Mouse (Mus musculus) lung, postnatal 10 days (tissue): Measurements from ENCODE around the gene Tubb2a.

Source experiments
- DNase-seq: peaks from one replicate; pipeline ENCODE4 v3.0.0; 2021

Gene Tubb2a

DNA sequence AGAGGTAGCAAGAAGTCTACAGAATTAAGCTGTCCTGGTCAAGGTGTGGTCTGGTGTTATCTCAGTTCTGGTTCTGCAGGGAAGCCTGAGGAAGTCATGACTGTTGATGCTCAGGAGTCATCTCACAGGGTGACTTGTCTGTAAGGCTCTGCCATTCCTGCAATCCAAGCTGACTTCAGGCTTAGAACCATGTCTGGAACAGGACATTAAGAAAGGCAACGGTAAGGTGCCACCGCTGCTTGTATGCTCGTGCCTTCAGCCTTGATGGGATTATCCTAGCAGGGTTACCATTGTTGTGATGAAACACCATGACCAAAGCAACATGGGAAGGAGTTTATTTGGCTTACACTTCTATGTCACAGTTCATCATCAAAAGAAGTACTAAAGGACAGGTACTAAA is 30.3 kb downstream of the Tubb2a start:
- no peak for DNase-seq

DNA sequence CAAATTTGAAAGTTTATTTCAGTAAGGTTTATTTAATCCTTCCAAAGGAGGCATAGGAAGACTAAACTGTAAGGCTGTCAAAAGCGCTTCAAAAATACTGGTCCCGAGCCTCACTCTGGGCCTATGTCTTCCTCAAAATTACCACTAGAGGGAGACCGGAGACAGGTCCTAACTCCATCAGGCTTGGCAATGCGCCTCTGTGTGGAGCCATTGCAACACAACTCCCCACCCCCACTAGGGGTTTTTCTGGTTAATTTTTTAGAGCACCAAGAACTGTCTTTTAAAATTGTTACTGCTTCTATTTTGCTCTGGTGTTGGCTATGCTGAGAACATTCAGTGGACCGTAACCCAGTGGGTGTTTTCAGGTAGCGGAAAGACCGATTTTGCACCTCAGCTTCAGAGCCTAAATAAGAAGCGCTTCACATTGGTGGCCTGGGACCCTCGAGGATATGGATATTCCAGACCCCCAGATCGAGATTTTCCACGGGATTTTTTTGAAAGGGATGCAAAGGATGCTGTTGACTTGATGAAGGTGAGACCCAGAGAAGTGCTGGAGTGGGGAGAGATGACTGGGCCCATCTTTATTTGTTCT is 31.3 kb downstream of the Tubb2a start:
- peak; percentile 92 for DNase-seq

DNA sequence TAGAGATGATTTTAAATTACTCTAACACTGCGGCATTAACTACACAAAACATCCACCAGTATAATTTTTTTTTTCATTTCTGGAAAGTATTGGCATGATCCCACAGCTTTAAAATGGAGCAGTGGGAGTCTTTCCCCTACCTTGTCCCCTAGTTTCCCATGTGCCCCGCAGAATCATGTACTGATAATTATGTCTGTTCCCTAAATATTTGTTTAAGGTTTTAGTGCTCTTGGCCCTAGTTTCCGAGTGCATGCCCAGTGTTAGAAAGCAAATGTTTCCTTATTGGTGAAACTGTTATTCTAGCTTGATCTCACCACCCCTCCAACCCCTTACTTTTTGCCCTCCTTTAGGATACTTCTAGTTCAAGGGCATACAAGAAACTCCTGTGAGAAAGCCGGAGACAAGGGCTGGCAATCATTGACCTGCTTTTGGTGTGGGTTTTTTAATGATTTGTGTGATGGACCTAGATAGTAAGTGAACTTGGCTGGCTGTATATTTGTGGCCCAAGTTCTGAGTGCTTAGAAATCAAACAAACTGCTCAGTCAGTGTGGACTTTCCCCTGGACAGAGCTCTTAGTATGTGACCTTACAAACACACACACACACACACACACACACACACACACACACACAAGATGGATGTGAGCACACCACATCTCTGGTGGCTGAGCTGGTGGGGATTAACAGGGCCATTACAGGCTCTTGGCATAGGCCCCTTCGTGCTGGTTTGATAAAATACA is 32.1 kb downstream of the Tubb2a start:
- no peak for DNase-seq

DNA sequence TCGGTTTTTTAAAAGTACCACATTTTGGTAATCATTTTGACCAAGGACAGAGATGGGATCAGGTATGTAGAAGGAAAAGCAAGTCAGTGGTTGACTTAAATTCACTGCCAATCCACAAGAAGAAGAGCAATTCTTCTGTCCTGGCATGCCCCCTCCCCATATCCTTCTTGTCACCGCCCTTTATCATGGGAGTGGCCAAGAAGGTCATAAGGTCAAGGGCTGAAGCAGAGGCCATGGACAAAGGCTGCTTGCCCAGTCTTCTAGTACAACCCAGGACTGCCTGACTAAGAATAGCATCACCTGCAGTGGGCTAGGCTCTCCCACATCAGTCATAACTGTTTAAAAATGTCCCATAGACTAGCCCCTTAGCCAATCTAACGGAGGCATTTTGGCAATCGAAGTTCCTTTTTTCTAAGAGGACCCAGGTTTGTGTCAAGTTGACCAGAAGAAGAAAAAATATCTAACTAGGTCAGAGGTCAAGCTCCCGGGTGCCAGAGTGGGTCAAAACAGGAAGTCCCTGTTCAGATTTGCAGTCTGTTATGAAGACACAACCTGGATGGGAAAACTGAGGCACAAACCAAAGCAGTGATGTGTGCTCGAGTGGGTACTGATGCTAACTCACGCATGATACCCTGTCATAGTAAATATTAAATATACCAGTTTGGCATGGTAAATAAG is 34.0 kb downstream of the Tubb2a start:
- DNase-seq: no peak

DNA sequence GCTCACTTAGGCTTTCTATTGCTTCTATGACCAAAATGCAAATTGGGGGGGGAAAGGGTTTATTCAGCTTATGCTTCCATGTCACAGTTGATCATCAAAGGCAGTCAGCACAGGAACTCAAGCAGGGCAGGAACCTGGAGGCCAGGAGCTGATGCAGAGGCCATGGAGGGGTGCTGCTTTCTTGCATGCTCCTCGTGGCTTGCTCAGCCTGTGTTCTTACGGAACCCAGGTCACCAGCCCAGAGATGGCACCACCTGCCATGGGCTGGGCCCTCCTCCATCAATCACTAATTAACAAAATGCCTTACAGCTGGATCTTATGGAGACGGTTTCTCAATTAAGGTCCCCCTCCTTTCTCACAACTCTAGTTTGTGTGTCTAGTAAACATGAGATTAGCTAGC is 37.7 kb downstream of the Tubb2a start:
- no peak for DNase-seq

DNA sequence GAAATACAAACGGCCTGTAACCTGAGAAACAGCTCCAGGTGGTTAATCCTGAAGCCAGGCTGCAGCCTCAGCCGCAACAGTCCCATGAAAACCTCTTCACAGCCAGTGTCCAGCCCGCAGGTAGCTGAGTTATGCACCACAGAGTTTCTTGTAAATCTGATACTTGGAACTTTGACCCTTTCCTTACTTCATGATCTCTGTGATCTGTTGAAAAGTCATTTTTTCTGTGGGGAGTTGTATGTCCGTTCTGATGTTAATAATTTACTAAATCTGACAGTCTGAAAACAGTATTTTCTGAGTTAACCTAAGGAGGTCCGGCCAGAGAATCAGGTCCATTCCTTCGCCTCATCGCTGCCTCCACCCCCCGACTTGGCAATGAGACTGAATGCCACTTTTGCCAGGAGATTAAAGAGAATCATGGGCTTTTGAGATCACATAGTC is 38.9 kb downstream of the Tubb2a start:
- DNase-seq: no peak

DNA sequence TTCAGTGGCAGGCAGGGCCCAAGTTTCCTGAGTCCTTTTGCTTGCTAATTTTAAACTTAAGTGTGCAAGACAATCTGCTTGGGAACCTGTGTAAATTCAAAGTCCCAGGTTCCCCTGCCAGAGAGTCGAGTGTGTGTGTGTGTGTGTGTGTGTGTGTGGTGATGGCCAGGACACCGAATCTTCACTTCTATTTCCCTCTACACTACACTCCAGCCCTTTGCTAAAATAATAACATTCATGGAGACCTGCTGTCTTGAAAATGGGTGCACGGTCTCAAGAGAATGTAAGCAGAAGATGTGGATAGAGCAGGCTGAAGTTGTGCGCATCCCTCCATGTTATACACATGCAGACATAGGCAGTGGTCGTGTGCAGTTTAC is 39.8 kb downstream of the Tubb2a start:
- DNase-seq: no peak

DNA sequence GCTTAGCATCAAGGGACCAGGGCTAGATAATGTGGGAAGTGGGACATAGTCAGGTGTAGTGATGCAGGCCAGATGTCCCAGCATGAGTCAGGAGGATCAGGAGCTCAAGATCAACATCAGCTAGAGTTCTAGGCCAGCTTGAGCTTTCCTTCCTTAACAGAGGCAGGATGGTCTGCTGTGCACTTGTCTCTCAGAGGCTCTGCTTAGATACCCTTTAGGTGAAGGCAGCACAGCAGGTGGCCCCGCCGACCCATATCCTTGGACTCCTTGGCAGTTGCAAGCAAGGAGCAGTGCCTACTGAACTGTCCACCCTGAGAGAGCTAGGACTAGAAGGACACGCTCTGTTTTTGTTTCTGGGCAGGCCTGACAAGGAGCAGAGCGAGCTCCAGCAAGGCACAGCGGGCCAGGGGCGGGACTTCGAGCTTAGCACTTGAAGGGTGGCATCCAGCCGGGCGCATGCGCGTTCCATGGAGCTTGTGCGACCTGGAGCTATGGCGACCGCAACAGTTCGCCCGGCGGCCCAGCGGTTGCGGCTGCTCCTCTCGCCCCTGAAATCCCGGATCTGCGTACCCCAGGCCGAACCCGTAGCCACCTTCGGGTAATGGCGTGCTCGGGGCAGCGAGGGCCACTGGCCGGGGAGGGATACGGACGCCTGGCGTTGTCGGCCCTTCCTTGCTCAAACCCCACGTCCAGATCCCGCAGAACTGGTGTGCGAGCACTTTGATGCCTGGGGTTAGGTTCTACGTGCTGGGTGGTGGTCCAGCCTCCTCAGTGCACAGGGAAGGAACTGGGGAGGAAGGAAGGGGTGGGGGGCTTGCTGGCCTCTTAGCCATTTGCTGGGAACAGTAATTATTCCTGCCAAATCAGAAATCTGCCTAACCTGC is 40.4 kb downstream of the Tubb2a start, which contains the start of gene Bphl:
TSS of gene Bphl (plus strand) at position 426 of the 884 bp plus-strand sequence.
- peak; percentile 96 for DNase-seq

DNA sequence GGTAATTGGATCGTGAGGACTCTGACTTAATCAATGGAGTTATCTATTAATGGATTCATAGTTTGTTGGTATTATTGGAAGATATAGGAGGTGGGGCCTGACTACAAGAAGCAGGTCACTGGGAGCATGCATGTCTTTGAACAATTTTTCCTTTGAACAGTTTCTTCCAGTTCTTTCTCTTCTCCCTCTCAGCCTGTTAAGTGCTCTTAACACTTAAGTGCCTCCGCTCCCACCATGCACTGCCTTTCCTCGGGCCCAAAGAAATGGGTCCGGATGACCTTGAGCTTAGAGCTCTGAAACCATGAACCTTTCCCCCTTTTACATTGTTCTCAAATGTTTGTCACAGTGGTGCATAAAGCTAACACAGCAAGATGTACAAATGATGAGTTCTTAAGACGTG is 41.1 kb downstream of the Tubb2a start:
- no peak for DNase-seq

DNA sequence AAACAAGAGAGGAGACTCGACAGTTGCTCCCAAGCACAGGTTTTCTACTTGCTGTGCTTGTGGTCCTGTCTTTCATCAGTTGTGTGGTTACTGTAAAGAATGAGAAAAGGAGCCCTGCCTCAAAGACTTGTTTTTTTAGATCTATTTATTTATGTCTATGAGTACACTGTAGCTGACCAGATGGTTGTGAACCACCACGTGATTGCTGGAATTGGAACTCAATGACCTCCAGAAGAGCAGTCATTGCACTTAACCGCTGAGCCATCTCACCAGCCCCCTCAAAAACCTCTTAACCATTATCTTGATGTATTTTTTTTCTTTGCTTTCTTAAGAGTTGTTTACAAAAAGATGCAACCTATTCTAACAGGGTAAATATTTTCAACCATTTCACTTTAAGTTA is 42.4 kb downstream of the Tubb2a start:
- no peak for DNase-seq

DNA sequence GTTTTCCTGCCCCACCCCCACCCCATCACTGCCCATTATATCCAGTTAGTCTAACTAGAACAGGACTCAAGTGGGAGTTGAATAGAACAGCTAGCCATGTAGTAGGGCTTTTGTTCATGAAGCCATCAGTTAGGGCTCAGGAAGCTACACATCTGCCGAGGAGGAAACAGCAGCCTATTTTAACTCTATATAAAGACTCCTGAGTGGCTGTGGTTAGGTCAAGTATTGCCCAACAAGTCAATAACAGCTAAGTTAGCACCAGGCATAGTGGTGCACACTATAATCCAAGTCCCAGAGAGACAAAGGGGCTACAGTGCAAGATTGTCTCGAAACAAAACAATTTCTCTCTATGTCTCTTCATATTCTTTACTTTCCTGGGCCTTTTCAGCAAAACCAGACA is 45.8 kb downstream of the Tubb2a start:
- no peak for DNase-seq
